Mouse (Mus musculus): ENCODE measurements at regions not wholly inside any gene's neighbourhood (a gene's known extent, or its start where the extent isn't known, plus 50 kb on each side); places are given as distances from the start of the nearest gene placed in this dataset.

DNA sequence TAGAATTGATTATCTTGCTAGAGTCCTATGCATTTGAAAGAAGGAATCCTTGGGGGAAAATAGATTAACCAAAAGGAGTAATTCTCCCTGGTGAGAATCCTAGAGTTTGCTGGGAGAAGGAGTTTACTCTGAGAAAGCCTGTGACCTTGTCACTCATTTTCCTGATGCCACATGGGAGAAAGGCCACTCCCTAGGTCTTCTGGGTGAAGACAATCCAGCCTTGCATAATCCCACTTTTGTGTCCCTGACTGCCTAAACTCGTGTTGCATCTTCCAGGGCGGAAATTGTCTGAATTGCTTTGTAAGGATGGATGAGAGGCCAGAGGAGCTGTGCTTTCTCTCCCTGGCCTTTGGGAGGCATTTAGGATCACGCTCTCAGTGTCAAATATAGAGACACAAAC is 490.2 kb downstream of the Slc4a3 start:
- TF ChIP-seq CTCF (IDR thresholded peaks at IDR 0.05; ENCODE audit: extremely low read depth, insufficient read depth, insufficient read length, insufficient replicate concordance) (no peak), POLR2A (IDR thresholded peaks at IDR 0.05; ENCODE audit: low read depth, low read length) (no peak)

Measured in spleen, adult 2 months (tissue).